Mouse (Mus musculus) CH12.LX (cell line): ENCODE data around the gene Aff2.

Source experiments
- CTCF ChIP-seq, 2 experiments: IDR thresholded peaks in 1 of 2; conservative IDR thresholded peaks in 1 of 2; 2 replicates each; pipeline ENCODE4 v1.5.1; 2011 to 2012; ENCODE audit warnings: low read depth in 2 of 2, low read length in 2 of 2, improper control_type of control experiment in 1 of 2, inconsistent platforms in 1 of 2, mild to moderate bottlenecking in 1 of 2, moderate library complexity in 1 of 2
- E2F4 ChIP-seq: IDR thresholded peaks from 2 replicates; pipeline ENCODE4 v1.6.1; 2011; ENCODE audit warnings: low read depth, low read length, improper control_type of control experiment; ENCODE audit not compliant: insufficient replicate concordance
- EP300 ChIP-seq: IDR thresholded peaks from 2 replicates; pipeline ENCODE4 v1.6.1; 2011; ENCODE audit warnings: low read length, improper control_type of control experiment
- IRF4 ChIP-seq: IDR thresholded peaks from 2 replicates; pipeline ENCODE4 v1.6.1; 2014; ENCODE audit warnings: low read depth, mild to moderate bottlenecking, inconsistent platforms, low read length, improper control_type of control experiment
- MAFK ChIP-seq: IDR thresholded peaks from 2 replicates; pipeline ENCODE4 v1.6.1; 2011; ENCODE audit warnings: low read length, improper control_type of control experiment; ENCODE audit not compliant: insufficient replicate concordance
- SIN3A ChIP-seq: IDR thresholded peaks from 2 replicates; pipeline ENCODE4 v1.6.1; 2012; ENCODE audit warnings: low read length, improper control_type of control experiment, inconsistent platforms

DNA sequence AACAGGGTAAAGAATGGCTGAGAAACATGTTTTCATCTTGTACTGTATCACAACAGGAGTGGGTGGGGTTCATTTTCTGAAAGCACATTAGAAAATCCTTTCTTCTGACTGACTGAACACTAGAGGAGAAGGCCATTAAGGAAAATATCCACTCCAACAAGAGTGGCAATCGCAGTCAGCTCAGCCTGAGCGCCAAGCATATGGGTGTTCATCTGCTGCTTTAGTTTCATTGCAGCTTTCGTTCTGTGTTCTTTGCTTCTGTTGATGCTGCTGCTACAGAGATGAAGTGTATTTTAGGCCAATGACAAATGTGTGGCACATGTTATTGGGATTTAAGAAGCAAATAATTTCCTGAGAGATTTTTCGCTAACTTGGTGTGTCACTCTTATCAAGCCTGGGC, 451.7 kb downstream of the Aff2 start:
- TF ChIP-seq SIN3A (no peak), CTCF (conservative IDR thresholded peaks at IDR 0.05 in 1 of 2, IDR thresholded peaks at IDR 0.05 in 1 of 2; ENCODE audit: low read depth in 2 of 2, low read length in 2 of 2) (no peak), EP300 (no peak), MAFK (no peak), IRF4 (no peak), E2F4 (no peak)
